Mouse (Mus musculus) heart, embryonic 16.5 days (tissue): ENCODE data around the gene Sipa1l3. TPM values are rescaled to one million over a fixed set of nuclear protein-coding genes. Genes with fewer than 3 reads are reported as not detected.

Source experiments
- ATAC-seq: fragments of 200-750 bp; cut with Nextera tagmentation; replicated peaks from 2 replicates; pipeline ENCODE4 v1.8.0; 2017; ENCODE audit warnings: moderate number of reproducible peaks; ENCODE audit not compliant: insufficient read depth, low FRiP score; ENCODE audit errors: extremely low read depth
- H3K27ac ChIP-seq: fragments of 300-500 bp; sonication (generic); 2 replicates; pipeline ENCODE4 v1.5.1; 2014; ENCODE audit warnings: mild to moderate bottlenecking, low read length, control low read depth, moderate library complexity
- H3K27me3 ChIP-seq: fragments of 300-500 bp; sonication (generic); 2 replicates; pipeline ENCODE4 v1.6.1; 2014; ENCODE audit warnings: low read length, mixed read lengths; ENCODE audit not compliant: control insufficient read depth, insufficient read depth
- H3K36me3 ChIP-seq: fragments of 300-500 bp; sonication (generic); 2 replicates; pipeline ENCODE4 v1.6.1; 2014; ENCODE audit not compliant: control insufficient read depth, insufficient read depth
- H3K4me1 ChIP-seq: fragments of 300-500 bp; sonication (generic); 2 replicates; pipeline ENCODE4 v1.6.1; 2014; ENCODE audit warnings: low read length, mixed read lengths; ENCODE audit not compliant: control insufficient read depth, insufficient read depth
- H3K4me2 ChIP-seq: fragments of 300-500 bp; sonication (generic); 2 replicates; pipeline ENCODE4 v1.6.1; 2014; ENCODE audit warnings: low read depth, mild to moderate bottlenecking, control low read depth, low read length
- H3K4me3 ChIP-seq: fragments of 300-500 bp; sonication (generic); 2 replicates; pipeline ENCODE4 v1.5.1; 2014; ENCODE audit warnings: mild to moderate bottlenecking, control low read depth, low read length
- H3K9ac ChIP-seq: fragments of 300-500 bp; sonication (generic); 2 replicates; pipeline ENCODE4 v1.6.1; 2014; ENCODE audit warnings: low read length, control low read depth
- H3K9me3 ChIP-seq: fragments of 300-500 bp; sonication (generic); replicated peaks from 2 replicates; pipeline ENCODE4 v1.6.1; 2016; ENCODE audit warnings: low read length; ENCODE audit not compliant: control insufficient read depth
- WGBS: fragments of 180-500 bp; shearing (Covaris S2); extraction: QIAGEN DNeasy Blood & Tissue Kit; methylation state at CpG from one replicate; pipeline ENCODE4 v1.1.7; 2014; 5-methylcytosine and 5-hydroxymethylcytosine counted together
- polyA plus RNA-seq: library from polyadenylated mRNA; unstranded; fragments of >200 nt; fragmentation: Nextera tagmentation; extraction: Ambion mirVana; gene quantifications from 2 replicates; pipeline ENCODE4 v1.2.1, GENCODE M21; 2015

Gene Sipa1l3
- polyA plus RNA-seq, 1 experiment from 2014 or later = 5.8 TPM

- Histone ChIP-seq H3K4me2 (peak overlapping the region; percentile 18; the same call in 1 of the 2 replicates), H3K9me3 (no peaks in the 10 kb centered on the region), H3K4me1 (peaks cover 14% of the 10 kb centered on the region), H3K27ac (no peak overlapping the region), H3K9ac (no peak overlapping the region), H3K4me3 (no peak overlapping the region), H3K36me3 (no peaks in the 10 kb centered on the region), H3K27me3 (peaks cover 3% of the 10 kb centered on the region)
- 10% methylated on average over 10 of the region's 10 CpGs for WGBS
- ATAC-seq = no peak
Observed at GRCm38 (mm10) chr7:29296998-29297397, 221.4 kb downstream of the Sipa1l3 start.

GRCm38 (mm10) chr7:29295861-29296647 is 222.4 kb downstream of the Sipa1l3 start:
- Histone ChIP-seq H3K27me3 (no peaks in the 10 kb centered on the region), H3K9ac (no peak overlapping the region), H3K4me3 (no peak overlapping the region), H3K9me3 (no peaks in the 10 kb centered on the region), H3K36me3 (no peaks in the 10 kb centered on the region), H3K4me2 (no peak overlapping the region), H3K27ac (no peak overlapping the region), H3K4me1 (peaks cover 15% of the 10 kb centered on the region)
- 72% methylated on average over 24 of the region's 24 CpGs for WGBS
- no peak for ATAC-seq

DNA sequence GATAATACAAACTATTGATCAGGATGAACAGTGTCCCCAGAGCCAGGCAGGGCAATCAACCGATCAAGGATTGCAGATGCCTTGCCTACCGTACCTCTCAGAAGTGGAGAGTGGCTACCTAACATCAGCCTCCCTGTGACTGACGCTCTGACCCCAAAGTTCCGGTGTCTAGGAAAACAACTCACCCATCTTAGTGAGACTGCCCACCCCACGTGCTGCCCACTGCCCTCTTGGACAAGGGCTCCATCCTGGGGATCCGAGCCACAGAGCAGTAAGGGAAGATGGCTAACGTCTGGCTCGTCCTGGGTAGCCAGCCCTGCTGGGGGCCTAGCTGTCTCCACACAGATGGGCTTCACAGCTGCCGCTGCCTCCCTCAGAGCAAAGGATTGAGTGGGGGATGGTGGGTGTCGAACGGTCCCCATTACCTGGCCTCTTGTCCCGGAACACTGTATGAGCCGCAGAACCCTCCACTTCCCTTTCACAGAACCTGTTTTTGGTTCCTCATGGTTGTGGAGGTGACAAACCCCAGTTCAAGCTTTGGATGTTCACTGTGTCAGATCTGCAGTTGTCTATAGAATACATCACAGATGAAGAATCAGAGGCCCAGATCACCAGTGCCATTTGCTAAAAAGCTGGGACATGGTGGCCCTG is 224.2 kb downstream of the Sipa1l3 start:
- H3K27ac ChIP-seq = no peak overlapping the region
- H3K36me3 ChIP-seq = no peaks in the 10 kb centered on the region
- H3K27me3 ChIP-seq = no peaks in the 10 kb centered on the region
- no peak overlapping the region for H3K4me3 ChIP-seq
- no peak for ATAC-seq
- no peaks in the 10 kb centered on the region for H3K9me3 ChIP-seq
- 70% methylated on average over 13 of the region's 13 CpGs for WGBS
- peaks cover 19% of the 10 kb centered on the region for H3K4me1 ChIP-seq
- H3K9ac ChIP-seq = no peak overlapping the region
- no peak overlapping the region for H3K4me2 ChIP-seq

GRCm38 (mm10) chr7:29293131-29294065 is 225.0 kb downstream of the Sipa1l3 start:
- no peak for ATAC-seq
- no peaks in the 10 kb centered on the region for H3K9me3 ChIP-seq
- H3K27ac ChIP-seq = peak overlapping the region; percentile 59
- no peak overlapping the region for H3K4me2 ChIP-seq
- H3K36me3 ChIP-seq = no peaks in the 10 kb centered on the region
- no peaks in the 10 kb centered on the region for H3K27me3 ChIP-seq
- 45% methylated on average over 19 of the region's 19 CpGs for WGBS
- H3K4me1 ChIP-seq = peaks cover 19% of the 10 kb centered on the region
- H3K4me3 ChIP-seq = no peak overlapping the region
- no peak overlapping the region for H3K9ac ChIP-seq

DNA sequence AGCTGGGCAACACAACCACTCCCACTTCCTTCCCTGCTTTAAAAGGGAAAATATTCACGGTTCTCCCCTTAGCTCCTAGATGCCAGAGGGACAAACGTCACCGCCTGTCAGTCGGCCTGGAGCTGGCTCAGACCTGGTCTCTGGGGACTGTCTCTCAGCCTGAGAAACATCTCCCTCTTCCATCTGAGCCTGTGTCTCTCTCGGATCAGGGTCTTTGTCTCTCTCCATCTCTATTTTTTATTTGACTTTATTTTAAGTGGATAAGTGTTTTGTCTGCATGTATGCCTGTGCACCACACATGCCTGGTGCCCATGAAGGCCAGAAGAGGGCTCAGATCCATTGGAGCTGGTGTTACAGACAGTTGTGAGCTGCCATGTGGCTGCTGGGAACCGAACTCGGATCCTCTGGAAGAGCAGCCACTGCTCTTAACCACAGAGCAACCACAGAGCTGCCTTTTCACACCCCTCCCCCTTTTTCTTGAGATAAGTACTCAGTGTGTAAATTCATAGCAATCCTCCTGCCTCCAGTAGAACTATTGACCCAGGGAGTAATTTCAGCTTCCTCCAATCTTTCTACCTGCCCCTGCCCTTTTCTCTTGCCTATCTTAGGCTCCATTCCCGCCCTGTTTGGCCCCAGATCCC is 225.9 kb downstream of the Sipa1l3 start:
- Histone ChIP-seq H3K4me2 (no peak overlapping the region), H3K4me1 (peaks cover 19% of the 10 kb centered on the region), H3K27me3 (peaks cover 5% of the 10 kb centered on the region; the same call in 1 of the 2 replicates), H3K4me3 (no peak overlapping the region), H3K27ac (peak overlapping the region; percentile 59), H3K36me3 (no peaks in the 10 kb centered on the region), H3K9ac (no peak overlapping the region), H3K9me3 (no peaks in the 10 kb centered on the region)
- no peak for ATAC-seq
- 30% methylated on average over 8 of the region's 8 CpGs for WGBS

- H3K4me3 ChIP-seq = no peak overlapping the region
- no peaks in the 10 kb centered on the region for H3K36me3 ChIP-seq
- H3K27me3 ChIP-seq = peaks cover 5% of the 10 kb centered on the region; the same call in 1 of the 2 replicates
- H3K4me2 ChIP-seq = peak overlapping the region; percentile 92; the same call in 1 of the 2 replicates
- peak overlapping the region; percentile 59 for H3K27ac ChIP-seq
- ATAC-seq = no peak; the same call in 1 of the 2 replicates
- 46% methylated on average over 6 of the region's 7 CpGs for WGBS
- H3K4me1 ChIP-seq = peaks cover 19% of the 10 kb centered on the region
- no peak overlapping the region for H3K9ac ChIP-seq
- H3K9me3 ChIP-seq = no peaks in the 10 kb centered on the region
Observed at GRCm38 (mm10) chr7:29291616-29292457, 226.6 kb downstream of the Sipa1l3 start.

DNA sequence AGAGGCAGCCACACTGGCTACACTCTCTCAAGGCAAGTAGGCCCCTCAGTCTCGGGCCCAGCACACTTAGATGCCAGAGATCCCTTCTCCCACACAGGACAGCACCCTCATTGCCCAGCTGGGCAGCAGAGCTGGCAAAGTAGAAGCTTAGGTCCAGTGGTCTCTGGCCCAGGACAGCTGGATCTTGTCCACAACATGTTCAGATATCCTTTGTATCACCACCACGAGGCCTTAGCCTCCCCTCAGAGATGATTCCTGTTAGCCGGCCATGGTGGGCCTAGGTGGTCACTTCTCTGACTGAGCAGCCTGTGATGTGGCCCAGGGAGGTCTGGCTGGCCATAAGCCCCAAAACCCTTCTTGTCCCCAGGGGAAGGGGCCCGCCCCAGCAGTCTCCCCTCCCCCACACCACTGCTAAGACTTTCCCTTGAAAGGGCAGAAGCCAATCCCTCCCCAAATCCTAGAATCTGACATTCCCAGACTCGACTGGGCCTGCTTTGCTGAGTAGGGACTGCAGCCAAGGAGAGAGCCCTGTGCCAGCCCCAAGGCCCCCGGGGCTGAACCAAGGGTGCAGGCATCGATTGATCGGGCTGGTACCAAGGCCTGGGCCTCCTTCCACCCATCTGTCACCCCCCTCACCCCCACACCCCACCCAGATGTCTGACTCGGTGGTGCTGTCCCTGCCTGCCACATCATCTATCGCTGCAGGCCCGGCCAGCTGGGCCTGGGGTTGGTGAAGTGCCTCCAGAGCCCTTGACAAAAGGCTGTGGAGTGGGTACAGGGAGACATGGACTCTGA is 227.6 kb downstream of the Sipa1l3 start:
- no peaks in the 10 kb centered on the region for H3K36me3 ChIP-seq
- H3K27ac ChIP-seq = peak overlapping the region; percentile 56
- H3K27me3 ChIP-seq = peaks cover 5% of the 10 kb centered on the region; the same call in 1 of the 2 replicates
- no peak for ATAC-seq
- peak overlapping the region; percentile 92 for H3K4me2 ChIP-seq
- H3K9ac ChIP-seq = peak overlapping the region; percentile 35
- peaks cover 19% of the 10 kb centered on the region for H3K4me1 ChIP-seq
- 57% methylated on average over 11 of the region's 11 CpGs for WGBS
- no peaks in the 10 kb centered on the region for H3K9me3 ChIP-seq
- peak overlapping the region; percentile 9; the same call in 1 of the 2 replicates for H3K4me3 ChIP-seq
